Mouse (Mus musculus) telencephalon, adult 2 months (tissue): Measurements from ENCODE around the gene Snrpb2.

Experiments
- DNase-seq: peaks from one replicate; pipeline ENCODE4 v3.0.0-alpha.2; 2011; ENCODE audit warnings: low read depth, low spot score

The Snrpb2 gene

GRCm38 (mm10) chr2:143062812-143063792 is at the start of gene Snrpb2:
TSS of gene Snrpb2 (plus strand) at chr2:143063039.
- peak; percentile 87 for DNase-seq

DNA sequence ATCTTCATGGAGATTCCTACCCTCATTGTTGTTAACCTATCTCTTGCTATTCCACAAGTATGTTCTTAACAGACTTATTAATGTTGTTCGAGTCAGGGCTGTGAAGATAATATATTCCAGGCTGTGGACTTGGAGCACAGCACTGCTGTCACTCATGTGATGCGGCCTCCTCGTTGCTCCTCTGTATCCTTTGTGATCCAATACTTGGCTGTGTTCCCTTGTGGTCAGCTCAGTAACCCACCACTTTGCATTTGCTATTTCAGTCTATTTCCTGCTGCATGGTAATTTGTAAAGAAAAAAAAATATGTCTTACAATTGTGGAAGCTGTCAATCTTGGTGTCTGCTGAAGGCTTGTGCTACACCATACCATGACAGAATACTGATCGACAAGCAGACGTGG is 49.8 kb upstream of the Snrpb2 start:
- no peak for DNase-seq

- no peak for DNase-seq
These were observed 44.8 kb upstream of the Snrpb2 start for GRCm38 (mm10) chr2:143018084-143018483.

GRCm38 (mm10) chr2:143018591-143019130 is 44.2 kb upstream of the Snrpb2 start:
- DNase-seq: no peak

- DNase-seq: no peak
These were observed 43.1 kb upstream of the Snrpb2 start for GRCm38 (mm10) chr2:143019727-143020126.

- no peak for DNase-seq
These were observed 39.5 kb upstream of the Snrpb2 start for GRCm38 (mm10) chr2:143023331-143023730.

DNA sequence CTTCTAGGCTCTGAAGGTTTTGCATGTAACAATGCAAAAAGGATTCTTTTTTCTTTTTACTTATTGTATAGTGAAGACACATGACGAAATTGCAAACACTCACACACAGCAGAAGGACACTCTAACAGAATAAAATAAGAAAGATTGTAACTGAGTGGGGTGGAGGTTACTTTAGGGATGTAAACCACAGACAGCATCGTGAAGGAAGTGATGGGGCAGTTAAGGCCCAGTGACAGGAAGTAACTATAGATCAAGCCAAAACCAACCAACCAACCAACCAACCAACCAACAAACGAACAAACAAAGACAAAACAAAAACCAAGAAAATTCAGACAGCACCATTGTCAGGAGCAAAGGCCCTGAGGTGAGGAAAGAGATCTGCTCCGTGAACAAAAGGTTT is 38.6 kb upstream of the Snrpb2 start:
- no peak for DNase-seq

DNA sequence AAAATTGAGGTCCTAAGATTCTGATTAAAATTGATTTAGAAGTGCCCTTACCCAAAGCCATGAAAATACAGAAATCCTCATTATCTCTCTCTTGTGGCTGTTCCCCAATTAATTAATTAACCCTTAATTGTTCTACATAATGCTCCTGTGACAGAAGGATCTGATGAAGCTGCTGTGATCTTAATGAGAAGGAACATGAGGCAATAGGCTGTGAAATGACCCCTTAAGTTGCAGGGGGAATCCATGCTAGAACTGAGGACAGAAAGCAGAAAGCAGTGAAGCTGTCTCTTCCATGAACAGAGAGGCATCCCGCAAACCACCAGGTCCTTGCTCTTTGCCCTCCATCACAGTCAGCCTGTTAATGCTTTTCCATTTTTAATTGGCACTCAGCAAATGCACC is 31.6 kb upstream of the Snrpb2 start:
- no peak for DNase-seq

DNA sequence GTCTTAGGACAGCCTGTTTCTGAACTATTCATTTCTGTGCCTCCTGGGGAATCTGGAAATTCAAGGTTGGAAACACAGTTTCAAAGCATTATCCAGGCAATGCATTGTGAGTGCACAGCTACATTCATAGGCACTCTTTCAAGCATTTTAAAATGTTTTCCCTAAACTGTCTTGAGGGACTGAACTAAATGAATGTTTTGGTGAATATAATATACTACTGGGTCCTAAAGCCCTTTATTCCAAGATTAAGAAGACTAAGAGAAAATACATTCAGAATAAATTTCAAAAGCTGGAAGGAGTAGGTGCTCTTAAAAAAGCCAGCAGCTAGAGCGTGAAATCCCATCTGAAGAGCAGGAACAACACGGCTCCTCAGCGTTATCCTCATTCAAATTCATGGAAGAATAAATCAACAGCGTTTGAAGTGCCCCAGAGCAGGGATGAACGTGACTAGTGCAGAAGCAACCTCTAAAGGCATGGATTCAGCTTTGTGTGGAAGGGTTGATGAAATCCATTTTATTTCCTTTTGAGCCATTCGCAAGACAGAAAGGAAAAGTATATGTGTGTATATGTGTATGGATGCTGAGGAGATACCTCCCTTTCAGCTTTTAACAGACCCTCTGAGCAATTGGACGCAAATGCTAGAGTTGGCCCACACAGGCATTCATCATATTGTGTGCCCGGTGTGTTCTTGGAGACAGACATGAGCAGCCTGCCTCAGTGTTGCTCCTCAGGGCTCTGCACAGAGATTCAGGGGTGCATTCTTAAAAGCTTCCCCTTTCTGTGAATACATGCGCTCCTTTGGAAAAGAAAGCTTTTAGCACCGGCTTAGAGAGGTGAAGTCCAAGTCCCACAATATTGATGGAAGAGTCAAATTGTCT is 30.2 kb upstream of the Snrpb2 start:
- no peak for DNase-seq

DNA sequence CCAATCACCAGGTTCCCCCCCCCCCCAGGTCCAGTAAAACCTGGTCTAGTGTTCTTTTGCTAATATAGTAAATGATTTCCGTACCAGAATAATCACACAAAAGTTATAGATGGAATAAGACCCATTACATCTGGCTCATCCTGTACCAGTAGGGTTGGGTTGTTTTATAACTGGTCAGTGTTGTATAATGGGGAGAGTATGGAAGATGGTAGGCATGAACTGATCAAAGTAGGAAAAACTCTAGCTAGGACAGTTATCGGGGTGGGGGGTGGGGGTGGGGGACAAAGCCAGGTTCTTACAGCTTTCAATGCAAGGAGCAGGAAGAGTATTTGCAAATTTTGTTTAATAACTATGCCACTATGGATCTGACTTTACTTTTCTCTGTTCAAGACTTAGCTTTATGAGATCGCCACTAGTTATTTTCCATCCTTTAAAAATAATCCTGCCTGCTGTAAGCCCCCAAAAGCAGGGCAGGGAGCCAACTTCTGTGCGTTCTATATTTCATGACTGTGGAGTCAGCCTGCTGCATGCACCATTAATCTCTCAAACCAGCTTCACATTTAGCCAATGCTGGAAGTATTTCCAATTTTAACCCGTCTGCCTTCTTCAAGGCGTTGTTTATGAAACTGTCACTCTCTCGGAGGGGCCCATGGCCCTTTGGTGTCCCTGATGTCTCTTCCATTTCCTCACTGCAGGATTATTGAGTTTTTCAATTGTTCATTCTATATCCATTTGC is 28.3 kb upstream of the Snrpb2 start:
- DNase-seq: no peak

DNA sequence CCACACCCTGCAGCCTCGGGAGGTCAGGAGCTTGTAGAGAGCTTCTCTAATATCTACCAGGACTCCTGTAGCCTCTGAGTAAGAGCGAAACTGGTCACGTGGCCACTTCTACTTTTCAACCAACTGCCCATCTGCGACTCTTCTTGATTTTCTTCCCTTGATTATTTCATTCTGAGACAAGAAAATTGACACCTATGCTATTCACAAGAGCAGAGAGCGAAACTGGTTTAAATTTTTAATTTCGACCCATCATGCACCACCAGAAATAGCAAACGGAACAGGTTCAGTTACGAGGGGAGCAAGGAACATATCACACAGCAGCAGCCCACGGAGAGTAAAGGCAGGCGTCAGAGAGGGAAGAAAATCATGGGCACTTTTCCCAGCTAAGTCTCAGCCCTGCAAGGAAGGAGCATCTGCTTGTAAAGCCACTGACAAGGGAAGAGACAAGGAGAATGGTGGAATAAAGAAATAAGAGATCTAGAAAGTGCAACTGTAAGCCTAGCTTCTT is 27.7 kb upstream of the Snrpb2 start:
- peak; percentile 88 for DNase-seq

DNA sequence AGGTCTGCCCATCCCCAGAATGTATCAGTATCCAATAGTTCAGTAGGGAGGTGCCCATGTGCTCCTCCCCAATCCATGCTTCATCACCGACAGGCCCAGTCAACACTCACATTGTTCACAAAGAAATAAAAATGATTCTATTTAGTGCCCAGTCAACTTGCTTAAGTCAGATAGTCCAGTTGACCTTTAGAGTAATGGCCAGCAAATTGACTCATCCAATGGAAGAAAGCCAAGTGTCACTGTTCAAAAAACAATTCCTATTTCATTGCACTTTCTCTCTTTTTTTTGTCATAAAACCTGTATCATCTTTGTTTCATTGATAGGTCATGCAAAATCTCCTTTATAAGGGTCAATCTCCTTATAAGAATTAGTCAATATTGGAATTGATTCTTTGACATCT is 21.2 kb upstream of the Snrpb2 start:
- no peak for DNase-seq

DNA sequence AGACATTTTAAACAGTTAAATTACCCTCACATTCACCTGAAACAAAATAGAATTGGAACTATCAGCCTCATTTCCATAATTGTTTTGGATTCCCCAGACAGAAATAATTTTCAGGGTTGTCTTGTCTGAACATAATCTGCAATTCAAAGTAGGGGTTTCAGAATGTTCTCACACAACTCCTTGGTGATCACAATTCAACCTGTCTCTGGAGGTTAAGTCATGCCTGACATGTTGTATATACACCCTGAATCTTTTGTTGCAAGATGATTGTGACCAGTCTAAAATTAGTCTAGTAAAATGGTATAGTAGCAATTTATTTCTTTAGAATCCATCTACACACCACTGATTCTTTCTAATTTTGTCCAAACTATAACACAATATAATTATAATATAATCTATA is 7.6 kb upstream of the Snrpb2 start:
- no peak for DNase-seq

DNA sequence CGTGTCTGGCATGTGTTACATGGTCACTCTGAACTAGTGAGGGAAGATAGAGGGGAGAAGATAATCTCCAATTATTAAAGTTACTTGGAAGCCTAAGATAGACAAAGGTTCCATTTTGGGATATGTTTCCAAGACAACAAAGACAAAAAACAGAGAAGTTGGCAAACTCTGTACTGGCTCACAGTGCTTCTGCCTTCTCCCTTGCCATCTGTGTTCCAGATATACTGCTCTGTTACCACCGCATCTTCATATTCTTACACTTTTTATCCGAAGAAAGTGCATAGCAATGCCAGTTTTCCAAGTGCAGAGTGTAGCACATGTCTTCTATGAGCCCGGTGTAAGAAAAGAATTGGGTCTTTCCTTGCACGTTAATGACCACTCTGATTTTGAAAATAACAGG is 6.1 kb upstream of the Snrpb2 start:
- DNase-seq: peak; percentile 80

- DNase-seq: no peak
These were observed 417 bp upstream of the Snrpb2 start for GRCm38 (mm10) chr2:143062432-143062811.

DNA sequence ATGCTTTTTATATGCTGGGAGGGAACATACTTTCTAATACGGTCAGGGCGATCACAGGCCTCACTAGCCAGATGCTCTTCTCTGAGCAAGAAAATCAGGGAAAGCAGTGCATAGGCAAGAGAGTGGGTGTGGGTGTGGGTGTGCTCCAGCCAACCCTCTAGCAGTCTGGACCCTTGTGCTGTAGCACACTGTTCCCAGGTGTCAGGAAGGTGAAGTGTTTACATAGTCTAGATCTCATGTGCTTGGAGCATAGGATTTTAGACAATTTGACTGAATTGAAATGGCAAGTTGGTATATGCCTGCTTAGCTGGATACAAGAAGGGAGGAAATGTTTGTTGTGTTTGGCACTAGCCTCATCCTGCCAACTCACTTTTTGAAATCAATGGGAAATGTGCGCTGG is 3.1 kb downstream of the Snrpb2 start:
- no peak for DNase-seq

GRCm38 (mm10) chr2:143078198-143078851 is 15.5 kb downstream of the Snrpb2 start, which contains the start of gene Otor:
TSS of gene Otor (plus strand) at chr2:143078473.
- no peak for DNase-seq

DNA sequence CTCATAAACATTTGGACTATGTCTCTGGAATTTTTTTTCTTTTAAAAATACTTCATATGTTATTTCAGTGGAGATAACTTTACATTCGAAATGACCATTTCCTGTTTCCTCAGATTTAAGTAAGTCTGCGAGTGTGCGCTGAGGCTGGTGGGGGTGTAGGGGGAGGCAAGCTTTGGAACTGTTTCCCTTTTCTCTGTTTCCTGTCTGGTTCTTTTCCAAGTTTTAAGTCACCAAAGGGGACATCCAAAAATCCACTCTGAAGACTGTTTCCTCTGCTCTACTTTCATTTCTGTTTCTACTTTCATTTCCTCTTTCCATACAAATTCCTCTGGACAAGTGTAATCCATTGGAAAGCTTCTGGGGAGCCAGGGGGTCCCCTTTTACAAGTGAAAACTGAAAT is 18.9 kb downstream of the Snrpb2 start:
- DNase-seq: no peak

GRCm38 (mm10) chr2:143084852-143085397 is 22.1 kb downstream of the Snrpb2 start:
- no peak for DNase-seq

GRCm38 (mm10) chr2:143089866-143090265 is 27.0 kb downstream of the Snrpb2 start:
- no peak for DNase-seq
